29 mouse cellular contexts compared by ENCODE assay signal in genomic region chr5:118646897-118647296, GRCm38 (mm10).
A peak's percentile ranks its signal among the peaks of the same experiment; 100 is the strongest.
DNase-seq lines count a peak whose midpoint lies in the region; ATAC-seq and TF ChIP-seq lines count a peak whose summit lies in the region.
"Had no signal": no experiment of that assay in that cellular context is flagged by ENCODE, and none has a peak within 500 bp of the region (broad histone marks: within the 10 kb centered on the region; RNA-seq: fewer than 3 reads in every experiment).

No protein-coding gene starts in this region.

- ATAC-seq in forebrain, embryonic 14.5 days, result no peak
- ATAC-seq: activated CD4-positive, CD25-positive, alpha-beta regulatory T cell, adult 4 months; forebrain, embryonic 16.5 days had no signal

- WGBS in kidney, adult 2 months, result 42% methylated on average over 5 of the region's 5 CpGs
- 38% methylated on average over 5 of the region's 5 CpGs for WGBS in forebrain, embryonic 14.5 days

- H3K9me3 ChIP-seq in forebrain, embryonic 14.5 days (replicated peaks; ENCODE audit: control insufficient read depth, low read length), result no peaks in the 10 kb centered on the region
- H3K9me3 ChIP-seq: embryonic facial prominence, embryonic 10.5 days; embryonic facial prominence, embryonic 13.5 days; forebrain, embryonic 12.5 days; G1E; heart, embryonic 10.5 days; heart, embryonic 13.5 days; hindbrain, embryonic 15.5 days; intestine, embryonic 15.5 days had no signal

- TF ChIP-seq CTCF in kidney, adult 2 months (conservative IDR thresholded peaks at IDR 0.05; ENCODE audit: insufficient read depth, insufficient read length, low read depth, low read length), result no peak

- no peaks in the 10 kb centered on the region for H3K27me3 ChIP-seq in kidney, adult 2 months (replicated peaks; ENCODE audit: control insufficient read depth, insufficient read depth, low read length)
- no peaks in the 10 kb centered on the region for H3K27me3 ChIP-seq in forebrain, embryonic 14.5 days (replicated peaks; ENCODE audit: control insufficient read depth, insufficient read depth, low read length)
- H3K27me3 ChIP-seq: CH12.LX; embryonic facial prominence, embryonic 13.5 days; forebrain, embryonic 12.5 days; heart, embryonic 13.5 days; hindbrain, embryonic 15.5 days; intestine, embryonic 15.5 days had no signal

- TF ChIP-seq POLR2A in kidney, adult 2 months (IDR thresholded peaks at IDR 0.05; ENCODE audit: low read depth, low read length), result no peak

- H3K4me3 ChIP-seq in kidney, adult 2 months (ENCODE audit: insufficient read depth, low read depth, low read length), result no peak overlapping the region
- H3K4me3 ChIP-seq in forebrain, embryonic 14.5 days (ENCODE audit: low read depth, low read length), result no peak overlapping the region
- H3K4me3 ChIP-seq: embryonic facial prominence, embryonic 10.5 days; embryonic facial prominence, embryonic 13.5 days; erythroblast, embryonic 14.5 days; forebrain, embryonic 12.5 days; heart, adult 2 months; heart, embryonic 10.5 days; heart, embryonic 13.5 days; hindbrain, embryonic 15.5 days; intestine, embryonic 15.5 days had no signal

- H3K4me1 ChIP-seq in kidney, adult 2 months (ENCODE audit: control insufficient read depth, insufficient read depth, low read length), result peaks cover 26% of the 10 kb centered on the region
- H3K4me1 ChIP-seq in forebrain, embryonic 14.5 days (ENCODE audit: control insufficient read depth, insufficient read depth, low read length), result peaks cover 15% of the 10 kb centered on the region

- H3K27ac ChIP-seq in kidney, adult 2 months (ENCODE audit: insufficient read depth, low read depth, low read length), result no peak overlapping the region
- H3K27ac ChIP-seq in forebrain, embryonic 14.5 days (ENCODE audit: low read depth, low read length), result no peak overlapping the region
- H3K27ac ChIP-seq: embryonic facial prominence, embryonic 10.5 days; embryonic facial prominence, embryonic 13.5 days; forebrain, embryonic 12.5 days; heart, embryonic 10.5 days; heart, embryonic 13.5 days; hindbrain, embryonic 15.5 days had no signal

- peak; percentile 66 to 68 for DNase-seq in cerebellum, postnatal 10 days
- DNase-seq in cerebellum, adult 18-20 months, result no peak
- DNase-seq in kidney, adult 2 months, result peak; percentile 16
- no peak for DNase-seq in kidney, postnatal 10 days
- DNase-seq in retina, postnatal 1 day, result peak; percentile 78
- no peak for DNase-seq in retina, embryonic 14.5 days (ENCODE audit: low spot score)
- DNase-seq in forebrain, embryonic 14.5 days (ENCODE audit: low spot score), result no peak
- no peak for DNase-seq in cerebellum, postnatal 36 days
- DNase-seq: adrenal gland, adult 8-10 months; adrenal gland, postnatal 25 days; cerebellum, adult 8-10 months; embryo, embryonic 11 days; gastrocnemius, postnatal 10 days; gastrocnemius, postnatal 36 days; heart, adult 2 months; heart, postnatal 14 days; heart, postnatal 4 days had no signal

- no peaks in the 10 kb centered on the region for H3K36me3 ChIP-seq in kidney, adult 2 months (ENCODE audit: control insufficient read depth, insufficient read depth, low read length)
- H3K36me3 ChIP-seq in forebrain, embryonic 14.5 days (ENCODE audit: control insufficient read depth, insufficient read depth, low read length), result no peaks in the 10 kb centered on the region
- H3K36me3 ChIP-seq: embryonic facial prominence, embryonic 10.5 days; embryonic facial prominence, embryonic 13.5 days; forebrain, embryonic 12.5 days; heart, embryonic 10.5 days; heart, embryonic 13.5 days; hindbrain, embryonic 15.5 days; intestine, embryonic 15.5 days had no signal

- H3K4me2 ChIP-seq in forebrain, embryonic 14.5 days (ENCODE audit: low read length), result no peak overlapping the region
- H3K4me2 ChIP-seq: embryonic facial prominence, embryonic 13.5 days; forebrain, embryonic 12.5 days; heart, embryonic 13.5 days; hindbrain, embryonic 15.5 days; intestine, embryonic 15.5 days had no signal

- H3K9ac ChIP-seq in forebrain, embryonic 14.5 days (ENCODE audit: low read length), result no peak overlapping the region
- H3K9ac ChIP-seq: embryonic facial prominence, embryonic 13.5 days; forebrain, embryonic 12.5 days; heart, embryonic 13.5 days; hindbrain, embryonic 15.5 days; intestine, embryonic 15.5 days had no signal

Comparison
In these comparisons a context has a peak if more than half of its experiments do, and no peak if none do; other contexts are left out.
1. DNase-seq: peak in cerebellum, postnatal 10 days (2 of 2), kidney, adult 2 months (single experiment) and retina, postnatal 1 day (single experiment); none in cerebellum, adult 18-20 months (0 of 2), kidney, postnatal 10 days (single experiment), retina, embryonic 14.5 days (single experiment), forebrain, embryonic 14.5 days (single experiment) and cerebellum, postnatal 36 days (0 of 2).